Mouse (Mus musculus): ENCODE measurements around the gene Nt5m.
A peak's percentile ranks its signal among the peaks of the same experiment; 100 is the strongest.

The Nt5m gene

DNA sequence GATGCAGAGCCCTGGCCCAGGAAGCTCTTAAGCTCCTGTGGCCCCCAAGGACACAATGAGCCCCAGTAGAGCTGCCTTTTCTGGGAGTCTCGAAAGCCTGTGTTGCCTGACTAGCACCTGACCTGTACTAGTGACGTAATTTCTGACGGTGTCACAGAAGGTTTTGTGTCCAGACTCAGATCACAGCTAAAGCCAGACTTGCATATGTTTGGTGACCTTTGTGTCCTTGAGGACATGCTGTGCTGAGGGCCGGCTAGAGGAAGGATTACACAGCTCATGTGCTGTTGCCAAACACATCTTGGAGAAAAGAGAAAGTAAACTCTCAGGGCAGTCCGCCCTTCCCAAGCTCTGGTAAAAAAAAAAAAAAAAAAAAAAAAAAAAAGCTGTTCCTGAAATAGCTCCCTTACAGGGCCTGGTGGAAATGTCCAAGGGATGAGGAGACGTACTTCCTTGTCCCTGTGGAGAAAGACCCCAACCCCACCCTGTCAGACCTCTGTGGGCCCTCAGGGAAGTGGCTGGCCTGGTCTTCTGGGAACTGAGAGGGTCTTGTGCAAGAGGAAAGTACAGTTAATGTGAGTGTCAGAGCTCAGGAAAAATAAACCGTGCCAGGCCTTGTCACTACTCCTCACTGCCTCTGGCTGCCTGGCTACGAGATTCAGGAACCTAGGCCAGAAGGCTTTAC is 62.9 kb downstream of the Nt5m start:
- DNase-seq (ENCODE audit: low read depth, low spot score), result no peak

DNA sequence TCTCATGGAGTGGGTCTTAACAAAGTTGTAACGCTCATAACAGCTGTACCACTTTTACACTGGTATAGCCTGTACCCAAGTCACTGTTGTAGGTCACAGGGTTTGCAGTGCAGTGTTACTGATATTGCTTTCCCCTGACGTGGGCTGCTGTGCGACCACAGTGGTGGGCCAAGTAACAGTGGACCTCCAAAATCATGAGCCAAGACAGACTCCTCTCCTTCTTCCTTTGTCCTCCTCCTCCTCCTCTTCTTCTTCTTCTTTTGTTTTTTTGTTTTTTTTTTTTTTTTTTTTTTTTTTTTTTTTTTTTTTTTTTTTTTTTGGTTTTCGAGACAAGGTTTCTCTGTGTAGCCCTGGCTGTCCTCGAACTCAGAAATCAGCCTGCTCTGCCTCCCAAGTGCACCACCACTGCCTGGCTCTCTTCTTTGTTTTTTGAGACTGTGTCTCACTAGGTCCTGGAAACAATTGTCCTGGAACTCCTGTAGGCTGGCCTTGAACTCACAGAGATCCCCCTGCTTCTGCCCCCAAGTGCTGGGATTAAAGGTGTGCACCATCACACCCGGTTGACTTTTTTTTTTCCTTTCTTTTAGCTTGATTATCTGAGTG is 67.4 kb downstream of the Nt5m start:
- DNase-seq (ENCODE audit: low read depth, low spot score), result no peak

DNA sequence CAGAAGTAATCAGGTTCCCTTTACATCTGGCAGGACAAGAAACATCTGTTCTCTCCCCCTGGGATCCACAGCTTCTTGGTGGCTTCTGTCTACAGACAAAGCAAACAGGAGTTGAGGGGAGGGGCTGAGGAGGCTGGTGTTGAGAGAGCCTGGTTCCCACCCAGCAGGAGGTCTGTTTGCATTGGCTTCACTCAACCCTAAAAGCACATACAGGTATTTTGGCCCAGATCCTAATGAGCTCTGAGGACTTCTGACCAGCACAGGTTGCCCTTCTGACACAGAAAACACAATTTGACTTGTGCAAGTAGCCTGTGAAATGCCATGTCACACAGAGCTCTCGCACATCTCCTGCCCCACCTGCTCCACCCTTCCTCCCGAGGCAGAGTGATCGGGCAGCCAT is 69.2 kb downstream of the Nt5m start:
- no peak for DNase-seq (ENCODE audit: low read depth, low spot score)

DNA sequence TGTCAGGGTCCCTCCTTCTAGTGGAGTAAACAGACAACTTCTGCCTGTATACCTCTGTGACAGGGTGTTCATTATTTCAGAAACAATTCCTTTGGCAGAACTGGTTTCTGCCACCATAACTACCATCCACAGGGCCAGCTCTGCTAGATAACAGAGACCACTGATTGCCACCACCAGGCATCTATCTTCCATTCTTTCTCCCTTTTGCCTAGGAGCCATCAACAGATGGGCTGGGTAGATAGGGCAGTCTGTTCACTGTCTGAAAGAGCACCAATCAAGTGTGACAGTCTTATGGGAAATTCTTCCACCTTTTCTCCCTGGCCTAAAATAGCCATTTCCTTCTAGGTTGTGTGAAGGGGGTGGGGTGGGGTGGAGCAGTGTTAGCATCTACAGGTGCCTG is 71.3 kb downstream of the Nt5m start:
- DNase-seq (ENCODE audit: low read depth, low spot score), result no peak

DNA sequence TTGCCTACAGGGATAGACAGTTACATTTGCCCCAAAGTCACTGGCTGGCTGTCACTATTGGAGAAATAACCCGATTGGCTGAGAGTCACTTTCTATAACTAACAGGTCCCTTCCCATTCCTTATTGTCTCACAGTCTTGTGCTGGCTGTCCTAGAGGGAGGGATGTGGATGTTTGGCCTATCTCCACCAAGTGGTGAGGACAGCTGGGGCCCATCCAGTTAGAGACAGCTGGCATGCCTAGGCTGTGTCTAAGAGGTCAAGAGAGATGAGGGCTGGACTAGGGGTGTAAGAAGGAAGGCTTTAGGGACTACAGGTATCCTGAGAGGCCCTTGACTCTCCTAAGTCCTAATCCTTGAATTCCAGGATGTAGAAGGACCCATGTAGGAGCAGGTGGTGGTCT is 72.3 kb downstream of the Nt5m start:
- no peak for DNase-seq (ENCODE audit: low read depth, low spot score)

DNA sequence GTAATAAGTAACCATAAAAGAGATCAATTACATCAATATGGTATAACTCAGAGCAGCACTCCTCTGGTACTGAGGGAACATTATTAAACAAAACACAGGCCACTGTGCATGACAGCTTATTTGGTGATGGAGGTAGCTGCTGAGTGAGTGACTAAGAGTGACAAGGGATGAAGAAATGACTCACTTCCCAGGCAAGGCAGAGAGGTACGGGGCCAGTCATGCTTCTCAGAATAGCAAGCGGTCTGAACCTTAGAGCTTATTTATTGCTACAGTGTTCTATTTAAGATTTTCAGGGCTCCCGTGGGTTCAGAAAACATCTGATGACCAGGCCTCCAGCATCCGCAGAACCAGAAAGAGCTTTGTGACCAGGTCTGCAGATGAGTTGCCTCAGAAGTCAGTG is 74.5 kb downstream of the Nt5m start:
- DNase-seq (ENCODE audit: low read depth, low spot score), result no peak

DNA sequence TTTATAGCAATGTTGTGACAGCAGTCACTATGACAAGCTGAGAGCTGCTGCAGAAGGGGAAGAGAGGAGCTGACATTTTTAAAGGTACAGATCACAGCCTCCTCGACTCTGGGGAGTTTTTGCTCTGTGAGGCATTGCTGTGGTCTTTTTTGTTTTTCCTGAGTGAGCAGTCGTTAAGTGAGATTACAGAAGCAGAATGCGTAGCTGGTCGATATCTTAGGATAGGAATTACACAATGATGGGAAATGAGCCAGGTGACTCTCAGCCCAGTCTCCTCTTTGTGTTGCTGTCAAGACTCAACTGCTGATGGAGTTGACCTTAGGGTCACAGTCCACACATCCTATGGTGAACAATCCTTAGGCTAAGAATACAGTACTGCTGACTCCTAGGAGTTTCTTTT is 78.8 kb downstream of the Nt5m start:
- DNase-seq (ENCODE audit: low read depth, low spot score), result no peak

DNA sequence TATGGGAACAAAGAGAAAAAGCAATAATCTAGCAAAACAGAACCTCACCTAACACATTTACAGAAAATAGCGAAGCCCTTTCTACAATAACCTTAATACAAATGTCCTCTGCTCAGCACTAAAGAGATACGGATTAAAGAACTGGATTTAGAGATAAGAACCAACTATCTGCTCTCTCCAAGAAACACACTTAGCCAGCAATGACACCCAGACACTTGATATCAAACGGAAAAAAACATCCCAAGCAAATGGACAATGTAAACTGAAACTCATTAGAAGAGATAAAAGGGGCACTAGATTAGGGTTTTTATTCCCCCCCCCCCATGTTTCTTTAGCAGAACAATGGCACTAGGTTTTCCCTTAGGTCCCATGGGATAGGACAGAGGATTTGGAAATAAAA is 80.2 kb downstream of the Nt5m start:
- DNase-seq (ENCODE audit: low read depth, low spot score), result no peak

DNA sequence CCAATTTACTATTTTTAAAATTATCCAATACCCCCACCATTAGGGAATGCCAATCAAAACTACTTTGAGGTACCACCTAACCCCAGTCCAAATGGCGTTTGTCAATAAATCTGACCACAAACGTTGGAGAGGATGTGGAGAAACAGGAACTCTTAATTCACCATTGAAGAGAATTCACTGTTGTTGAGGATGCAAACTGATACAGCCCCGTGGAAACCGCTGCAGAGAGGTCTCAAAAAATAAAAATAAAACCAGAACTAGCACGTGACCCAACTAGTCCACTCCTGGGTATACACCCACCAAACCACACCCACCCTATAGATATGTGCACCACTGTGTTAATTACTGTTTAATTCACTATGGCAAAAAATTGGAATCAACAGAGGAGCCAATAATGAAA is 81.1 kb downstream of the Nt5m start:
- no peak for DNase-seq (ENCODE audit: low read depth, low spot score)

DNA sequence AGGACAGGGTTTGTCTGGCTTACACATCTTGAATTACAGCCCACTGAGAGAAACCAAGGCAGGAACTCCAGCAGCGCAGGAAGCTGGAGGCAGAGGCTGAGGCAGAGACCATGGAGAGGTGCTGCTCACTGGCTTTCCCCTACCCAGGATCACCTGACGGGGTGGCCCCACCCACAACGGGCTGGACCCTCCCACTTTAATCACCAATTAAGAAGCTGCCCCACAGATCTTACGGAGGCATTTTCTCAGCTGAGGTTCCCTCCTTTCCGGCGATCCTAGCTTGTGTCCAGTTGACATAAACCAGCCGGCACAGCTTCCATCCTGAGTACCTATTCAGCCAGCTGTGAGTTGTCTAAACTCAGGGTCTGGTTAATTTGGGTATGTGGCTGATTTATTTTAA is 82.0 kb downstream of the Nt5m start:
- peak; percentile 37 for DNase-seq (ENCODE audit: low read depth, low spot score)

DNA sequence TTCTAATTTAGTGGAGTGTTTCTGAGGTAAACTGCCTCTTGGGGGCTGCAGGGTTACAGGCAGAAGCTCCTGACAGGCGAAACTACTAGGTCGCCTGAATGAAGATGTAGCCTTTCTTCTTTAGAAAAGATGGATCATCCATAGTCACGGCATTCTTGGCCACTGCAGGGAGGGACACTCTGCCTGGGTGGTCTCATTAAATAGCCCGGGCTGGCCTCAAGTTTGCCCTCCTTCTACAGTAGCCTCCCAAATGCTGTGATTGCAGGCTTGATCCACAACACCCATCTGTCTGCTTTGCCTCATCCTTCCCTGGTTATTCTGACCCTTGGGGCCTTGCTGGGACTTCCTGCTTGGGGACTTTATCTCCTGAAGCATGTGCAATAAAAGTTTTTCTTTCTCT is 90.8 kb downstream of the Nt5m start:
- DNase-seq (ENCODE audit: low read depth, low spot score), result no peak
